ENCODE assay signal across 25 mouse cellular contexts in genomic region chr10:54814604-54815122, GRCm38 (mm10).
DNase-seq lines count a peak whose midpoint lies in the region; ATAC-seq and TF ChIP-seq lines count a peak whose summit lies in the region.
"Had no signal": no experiment of that assay in that cellular context is flagged by ENCODE, and none has a peak within 500 bp of the region (broad histone marks: within the 10 kb centered on the region; RNA-seq: fewer than 3 reads in every experiment).

No protein-coding gene starts in this region.

- no peaks in the 10 kb centered on the region for H3K79me2 ChIP-seq in myocyte (ENCODE audit: control insufficient read depth, insufficient read depth)

- H3K4me1 ChIP-seq in intestine, postnatal 0 days (replicated peaks; ENCODE audit: control insufficient read depth, insufficient read depth, low read length) = no peaks in the 10 kb centered on the region
- H3K4me1 ChIP-seq: embryonic facial prominence, embryonic 13.5 days; embryonic facial prominence, embryonic 15.5 days; forebrain, embryonic 10.5 days; forebrain, embryonic 12.5 days had no signal

- no peaks in the 10 kb centered on the region for H3K27me3 ChIP-seq in myocyte (ENCODE audit: control insufficient read depth, insufficient read depth, insufficient read length)
- no peaks in the 10 kb centered on the region for H3K27me3 ChIP-seq in intestine, postnatal 0 days (replicated peaks; ENCODE audit: control insufficient read depth, insufficient read depth, low read length)
- H3K27me3 ChIP-seq: CH12.LX; embryonic facial prominence, embryonic 13.5 days; embryonic facial prominence, embryonic 15.5 days; forebrain, embryonic 12.5 days had no signal

- no peak overlapping the region for H3K9ac ChIP-seq in intestine, postnatal 0 days (ENCODE audit: low read depth, low read length)
- H3K9ac ChIP-seq: embryonic facial prominence, embryonic 13.5 days; embryonic facial prominence, embryonic 15.5 days; forebrain, embryonic 12.5 days had no signal

- TF ChIP-seq POLR2A in myocyte (IDR thresholded peaks at IDR 0.05; ENCODE audit: insufficient read length, low read depth) = no peak

- H3K27ac ChIP-seq in intestine, postnatal 0 days (ENCODE audit: low read depth, low read length) = no peak overlapping the region
- H3K27ac ChIP-seq: embryonic facial prominence, embryonic 13.5 days; embryonic facial prominence, embryonic 15.5 days; forebrain, embryonic 10.5 days; forebrain, embryonic 12.5 days had no signal

- no peaks in the 10 kb centered on the region for H3K9me3 ChIP-seq in intestine, postnatal 0 days (ENCODE audit: control insufficient read depth)
- H3K9me3 ChIP-seq: embryonic facial prominence, embryonic 13.5 days; embryonic facial prominence, embryonic 15.5 days; forebrain, embryonic 10.5 days; forebrain, embryonic 12.5 days; G1E had no signal

- no peak for TF ChIP-seq CTCF in intestine, postnatal 0 days (IDR thresholded peaks at IDR 0.05; ENCODE audit: low read depth)

- no peak overlapping the region for H3ac ChIP-seq in myocyte (ENCODE audit: control insufficient read depth, insufficient read length)

- H3K4me3 ChIP-seq in myocyte = no peak overlapping the region
- no peak overlapping the region for H3K4me3 ChIP-seq in intestine, postnatal 0 days (ENCODE audit: low read depth, low read length)
- H3K4me3 ChIP-seq: embryonic facial prominence, embryonic 13.5 days; embryonic facial prominence, embryonic 15.5 days; forebrain, embryonic 10.5 days; forebrain, embryonic 12.5 days had no signal

- ATAC-seq in intestine, postnatal 0 days = no peak
- no peak for ATAC-seq in megakaryocyte, adult 5-6 weeks (ENCODE audit: poor library complexity, severe bottlenecking)
- ATAC-seq in erythroblast, adult 5-6 weeks (replicated peaks; ENCODE audit: low FRiP score, poor library complexity, severe bottlenecking) = no peak
- ATAC-seq: CD4-positive, CD25-positive, alpha-beta regulatory T cell, adult 4 months; forebrain, embryonic 14.5 days; forebrain, embryonic 16.5 days had no signal

- no peaks in the 10 kb centered on the region for H3K36me3 ChIP-seq in myocyte (ENCODE audit: control insufficient read depth, insufficient read depth)
- no peaks in the 10 kb centered on the region for H3K36me3 ChIP-seq in intestine, postnatal 0 days (ENCODE audit: control insufficient read depth, insufficient read depth)
- H3K36me3 ChIP-seq: embryonic facial prominence, embryonic 13.5 days; embryonic facial prominence, embryonic 15.5 days; forebrain, embryonic 10.5 days; forebrain, embryonic 12.5 days; G1E had no signal

- WGBS in intestine, postnatal 0 days = 60% methylated on average over 2 of the region's 2 CpGs

- no peak overlapping the region for H3K4me2 ChIP-seq in myocyte (ENCODE audit: low read depth)
- H3K4me2 ChIP-seq in intestine, postnatal 0 days (replicated peaks; ENCODE audit: low read depth) = no peak overlapping the region
- H3K4me2 ChIP-seq: embryonic facial prominence, embryonic 13.5 days; embryonic facial prominence, embryonic 15.5 days; forebrain, embryonic 12.5 days had no signal

- peak; percentile 58 for DNase-seq in 416B (ENCODE audit: low read depth)
- DNase-seq in Muller cell, postnatal 12 days (ENCODE audit: inconsistent ontology term) = peak; percentile 50
- DNase-seq: adrenal gland, adult 2 months; adrenal gland, postnatal 10 days; adrenal gland, postnatal 25 days; cerebellum, adult 11 months; cerebellum, adult 18-20 months; cerebellum, adult 8-10 months; cerebellum, adult 9-11 months; cerebellum, postnatal 14 days; cerebellum, postnatal 36 days; embryo, embryonic 11 days had no signal

TF ChIP-seq in myocyte, 11 proteins besides CTCF, POLR2A, EP300 and RAD21:
- TF ChIP-seq CEBPB (IDR thresholded peaks at IDR 0.05; ENCODE audit: insufficient read depth, poor library complexity, severe bottlenecking) (peak; percentile 85), E2F4 (IDR thresholded peaks at IDR 0.05; ENCODE audit: insufficient read depth) (no peak), MYOG (IDR thresholded peaks at IDR 0.05; ENCODE audit: control insufficient read depth in 1 of 3, insufficient read depth in 1 of 3, insufficient read length in 2 of 3, low read depth in 2 of 3) (no peak)
